Comparison of ENCODE assay signal across 8 mouse cellular contexts in genomic region chr5:123135471-123136360, GRCm38 (mm10). TPM values are rescaled to one million over a fixed set of nuclear protein-coding genes. Genes with fewer than 3 reads are reported as not detected.
A peak's percentile ranks its signal among the peaks of the same experiment; 100 is the strongest.
DNase-seq lines count a peak whose midpoint lies in the region; ATAC-seq lines count a peak whose summit lies in the region.

No protein-coding gene starts in this region.

- H3K27me3 ChIP-seq in embryonic facial prominence, embryonic 13.5 days: no peaks in the 10 kb centered on the region
- H3K27me3 ChIP-seq in heart, embryonic 10.5 days (ENCODE audit: insufficient read depth, poor library complexity, severe bottlenecking): peaks cover 4% of the 10 kb centered on the region; the same call in 1 of the 2 replicates
- no peaks in the 10 kb centered on the region for H3K27me3 ChIP-seq in kidney, embryonic 14.5 days (ENCODE audit: control insufficient read depth, insufficient read depth, low read length)
- peaks cover 7% of the 10 kb centered on the region; the same call in 1 of the 2 replicates for H3K27me3 ChIP-seq in liver, embryonic 15.5 days
- no peaks in the 10 kb centered on the region for H3K27me3 ChIP-seq in neural tube, embryonic 12.5 days (replicated peaks)

- peak overlapping the region; percentile 100 for H3K9ac ChIP-seq in embryonic facial prominence, embryonic 13.5 days
- peak overlapping the region; percentile 100 for H3K9ac ChIP-seq in kidney, embryonic 14.5 days (ENCODE audit: low read depth, low read length)
- H3K9ac ChIP-seq in liver, embryonic 15.5 days: peak overlapping the region; percentile 64
- peak overlapping the region; percentile 100 for H3K9ac ChIP-seq in neural tube, embryonic 12.5 days

- H3K4me1 ChIP-seq in embryonic facial prominence, embryonic 13.5 days: peaks cover 72% of the 10 kb centered on the region
- peaks cover 78% of the 10 kb centered on the region for H3K4me1 ChIP-seq in heart, embryonic 10.5 days
- H3K4me1 ChIP-seq in kidney, embryonic 14.5 days (ENCODE audit: control insufficient read depth, insufficient read depth, low read length): peaks cover 58% of the 10 kb centered on the region
- H3K4me1 ChIP-seq in liver, embryonic 15.5 days (replicated peaks): peaks cover 88% of the 10 kb centered on the region
- H3K4me1 ChIP-seq in neural tube, embryonic 12.5 days: peaks cover 66% of the 10 kb centered on the region

- WGBS in embryonic facial prominence, embryonic 13.5 days: 2% methylated on average over 30 of the region's 30 CpGs
- 1% methylated on average over 30 of the region's 30 CpGs for WGBS in heart, embryonic 10.5 days
- WGBS in kidney, embryonic 14.5 days: 2% methylated on average over 30 of the region's 30 CpGs
- WGBS in liver, embryonic 15.5 days (ENCODE audit: insufficient replicate concordance): 9% methylated on average over 30 of the region's 30 CpGs
- 4% methylated on average over 30 of the region's 30 CpGs for WGBS in neural tube, embryonic 12.5 days

- peak overlapping the region; percentile 99 for H3K4me2 ChIP-seq in embryonic facial prominence, embryonic 13.5 days
- H3K4me2 ChIP-seq in kidney, embryonic 14.5 days (replicated peaks; ENCODE audit: low read depth, low read length): peak overlapping the region; percentile 100
- H3K4me2 ChIP-seq in liver, embryonic 15.5 days: peak overlapping the region; percentile 99
- peak overlapping the region; percentile 100 for H3K4me2 ChIP-seq in neural tube, embryonic 12.5 days (replicated peaks)

- DNase-seq in 3T3-L1 (ENCODE audit: low read depth, low spot score): peak; percentile 95
- DNase-seq in adrenal gland, adult 8-10 months: peak; percentile 95
- peak; percentile 95 for DNase-seq in heart, embryonic 10.5 days (ENCODE audit: low spot score)
- DNase-seq in thymus, postnatal 14 days: peak; percentile 55

- no peaks in the 10 kb centered on the region for H3K9me3 ChIP-seq in embryonic facial prominence, embryonic 13.5 days
- no peaks in the 10 kb centered on the region for H3K9me3 ChIP-seq in heart, embryonic 10.5 days
- no peaks in the 10 kb centered on the region for H3K9me3 ChIP-seq in kidney, embryonic 14.5 days (ENCODE audit: control insufficient read depth, low read length)
- no peaks in the 10 kb centered on the region for H3K9me3 ChIP-seq in liver, embryonic 15.5 days (replicated peaks)
- no peaks in the 10 kb centered on the region for H3K9me3 ChIP-seq in neural tube, embryonic 12.5 days

- peak overlapping the region; percentile 94 for H3K4me3 ChIP-seq in embryonic facial prominence, embryonic 13.5 days
- H3K4me3 ChIP-seq in heart, embryonic 10.5 days: peak overlapping the region; percentile 92
- peak overlapping the region; percentile 96 for H3K4me3 ChIP-seq in kidney, embryonic 14.5 days (ENCODE audit: low read length)
- H3K4me3 ChIP-seq in liver, embryonic 15.5 days (replicated peaks): peak overlapping the region; percentile 95
- peak overlapping the region; percentile 89 for H3K4me3 ChIP-seq in neural tube, embryonic 12.5 days

- peak overlapping the region; percentile 100 for H3K27ac ChIP-seq in embryonic facial prominence, embryonic 13.5 days
- peak overlapping the region; percentile 100 for H3K27ac ChIP-seq in heart, embryonic 10.5 days
- peak overlapping the region; percentile 100 for H3K27ac ChIP-seq in kidney, embryonic 14.5 days (ENCODE audit: low read depth, low read length)
- H3K27ac ChIP-seq in liver, embryonic 15.5 days (replicated peaks): peak overlapping the region; percentile 99
- peak overlapping the region; percentile 100 for H3K27ac ChIP-seq in neural tube, embryonic 12.5 days

- H3K36me3 ChIP-seq in embryonic facial prominence, embryonic 13.5 days: peaks cover 4% of the 10 kb centered on the region
- H3K36me3 ChIP-seq in heart, embryonic 10.5 days: peaks cover 7% of the 10 kb centered on the region; the same call in 1 of the 2 replicates
- peaks cover 13% of the 10 kb centered on the region; the same call in 1 of the 2 replicates for H3K36me3 ChIP-seq in kidney, embryonic 14.5 days (ENCODE audit: control insufficient read depth, insufficient read depth, low read length)
- H3K36me3 ChIP-seq in liver, embryonic 15.5 days (replicated peaks): peaks cover 26% of the 10 kb centered on the region
- H3K36me3 ChIP-seq in neural tube, embryonic 12.5 days: peaks cover 26% of the 10 kb centered on the region; the same call in 1 of the 2 replicates

- no peak for ATAC-seq in embryonic facial prominence, embryonic 13.5 days (ENCODE audit: insufficient number of reproducible peaks, insufficient read depth, low FRiP score, low TSS enrichment, low read depth)
- ATAC-seq in kidney, embryonic 14.5 days (ENCODE audit: low FRiP score, low TSS enrichment): 0 out of 2 replicates have a peak, but pooled peaks have one; percentile 8
- peak; percentile 35 for ATAC-seq in liver, embryonic 15.5 days (ENCODE audit: insufficient read depth)
- no peak for ATAC-seq in neural tube, embryonic 12.5 days (ENCODE audit: low FRiP score, low read depth)

RNA-seq across cellular contexts. Expression of gene Rhof, which starts 3.2 kb away (rescaled TPM):
- total RNA-seq in adrenal gland, adult 8-10 months (2022): 1 to 10 TPM; 1.3 to 4.4 (median 3.3) TPM
- polyA plus RNA-seq in embryonic facial prominence, embryonic 13.5 days (2015; fragmentation: Nextera tagmentation; extraction: Ambion mirVana): 5.6 and 6.6 TPM in 2 replicates
- polyA plus RNA-seq in heart, embryonic 10.5 days (2016; fragmentation: Nextera tagmentation; extraction: Ambion mirVana): 1.5 and 1.7 TPM in 2 replicates
- 2.0 and 3.2 TPM in 2 replicates for polyA plus RNA-seq in kidney, embryonic 14.5 days (2014; fragmentation: Nextera tagmentation; extraction: Ambion mirVana)
- 1.7 and 2.1 TPM in 2 replicates for polyA plus RNA-seq in liver, embryonic 15.5 days (2015; fragmentation: Nextera tagmentation; extraction: Ambion mirVana)
- 2.4 and 2.9 TPM in 2 replicates for polyA plus RNA-seq in neural tube, embryonic 12.5 days (2016; fragmentation: Nextera tagmentation; extraction: Ambion mirVana)

RNA-seq across cellular contexts. Expression of gene Setd1b, which starts 6.3 kb away (rescaled TPM):
- total RNA-seq in adrenal gland, adult 8-10 months (2022): 10 to 100 TPM; 24.2 to 40.1 (median 32.6) TPM
- polyA plus RNA-seq in embryonic facial prominence, embryonic 13.5 days (2015; fragmentation: Nextera tagmentation; extraction: Ambion mirVana): 12.3 and 13.0 TPM in 2 replicates
- polyA plus RNA-seq in heart, embryonic 10.5 days (2016; fragmentation: Nextera tagmentation; extraction: Ambion mirVana): 5.4 and 9.8 TPM in 2 replicates
- 16.6 and 16.7 TPM in 2 replicates for polyA plus RNA-seq in kidney, embryonic 14.5 days (2014; fragmentation: Nextera tagmentation; extraction: Ambion mirVana)
- polyA plus RNA-seq in liver, embryonic 15.5 days (2015; fragmentation: Nextera tagmentation; extraction: Ambion mirVana): 3.9 and 4.2 TPM in 2 replicates
- 12.9 and 13.0 TPM in 2 replicates for polyA plus RNA-seq in neural tube, embryonic 12.5 days (2016; fragmentation: Nextera tagmentation; extraction: Ambion mirVana)

RNA-seq across cellular contexts. Expression of gene Psmd9, which starts 33.5 kb away (rescaled TPM):
- 10 to 100 TPM; 23.3 to 33.3 (median 28.0) TPM for total RNA-seq in adrenal gland, adult 8-10 months (2022)
- 95.3 and 107 TPM in 2 replicates for polyA plus RNA-seq in embryonic facial prominence, embryonic 13.5 days (2015; fragmentation: Nextera tagmentation; extraction: Ambion mirVana)
- 73.2 and 85.3 TPM in 2 replicates for polyA plus RNA-seq in heart, embryonic 10.5 days (2016; fragmentation: Nextera tagmentation; extraction: Ambion mirVana)
- polyA plus RNA-seq in kidney, embryonic 14.5 days (2014; fragmentation: Nextera tagmentation; extraction: Ambion mirVana): 73.9 and 79.4 TPM in 2 replicates
- 70.1 and 77.2 TPM in 2 replicates for polyA plus RNA-seq in liver, embryonic 15.5 days (2015; fragmentation: Nextera tagmentation; extraction: Ambion mirVana)
- 74.1 and 77.7 TPM in 2 replicates for polyA plus RNA-seq in neural tube, embryonic 12.5 days (2016; fragmentation: Nextera tagmentation; extraction: Ambion mirVana)

RNA-seq across cellular contexts. Expression of gene Hpd, which starts 46.8 kb away (rescaled TPM):
- 1 to 10 TPM in 3 of 4 experiments, not detected in 1; 1.2 to 1.5 (median 1.3) TPM for total RNA-seq in adrenal gland, adult 8-10 months (2022)
- polyA plus RNA-seq in embryonic facial prominence, embryonic 13.5 days (2015; fragmentation: Nextera tagmentation; extraction: Ambion mirVana): 0.65 TPM in 1 of 2 replicates, not detected in the other
- polyA plus RNA-seq in heart, embryonic 10.5 days (2016; fragmentation: Nextera tagmentation; extraction: Ambion mirVana): 0.35 TPM in 1 of 2 replicates, not detected in the other
- not detected in 2 replicates for polyA plus RNA-seq in kidney, embryonic 14.5 days (2014; fragmentation: Nextera tagmentation; extraction: Ambion mirVana)
- 61.7 and 87.5 TPM in 2 replicates for polyA plus RNA-seq in liver, embryonic 15.5 days (2015; fragmentation: Nextera tagmentation; extraction: Ambion mirVana)
- polyA plus RNA-seq in neural tube, embryonic 12.5 days (2016; fragmentation: Nextera tagmentation; extraction: Ambion mirVana): not detected in 2 replicates

Comparison
In these comparisons a context has a peak if more than half of its experiments do, and no peak if none do; other contexts are left out.
1. ATAC-seq: peak in kidney, embryonic 14.5 days (single experiment) and liver, embryonic 15.5 days (single experiment); none in embryonic facial prominence, embryonic 13.5 days (single experiment) and neural tube, embryonic 12.5 days (single experiment).
2. Peak in every context shown above with its lines, with median percentiles within 50 percentile points of each other: DNase-seq, H3K27ac ChIP-seq, H3K4me2 ChIP-seq, H3K4me3 ChIP-seq and H3K9ac ChIP-seq.